Mouse (Mus musculus): ENCODE measurements at regions not wholly inside any gene's neighbourhood (a gene's known extent, or its start where the extent isn't known, plus 50 kb on each side); places are given as distances from the start of the nearest gene placed in this dataset.

- no peak for TF ChIP-seq CTCF (IDR thresholded peaks at IDR 0.05; ENCODE audit: extremely low read depth, insufficient read depth, low read length)
- no peak for TF ChIP-seq POLR2A (IDR thresholded peaks at IDR 0.05; ENCODE audit: extremely low read depth, insufficient read depth, low read length)
These were observed 1205.6 kb downstream of the Zpld1 start for GRCm38 (mm10) chr16:54092206-54092605.
